ENCODE assay signal across 1 mouse cellular context in genomic region chr8:111962589-111962988, GRCm38 (mm10).
TF ChIP-seq lines count a peak whose summit lies in the region.

No protein-coding gene starts in this region.

TF ChIP-seq in ES-E14, 5 proteins besides CTCF, POLR2A, EP300 and RAD21 (continued from another document):
- TF ChIP-seq ZNF384 (IDR thresholded peaks at IDR 0.05; ENCODE audit: low read depth, low read length) (no peak), MAFK (IDR thresholded peaks at IDR 0.05; ENCODE audit: insufficient read depth, low read depth, low read length) (no peak), ZC3H11A (IDR thresholded peaks at IDR 0.05; ENCODE audit: borderline replicate concordance, low read depth, low read length) (no peak)
TF ChIP-seq in ES-E14: peak in this region for 0.
